Comparison of ENCODE assay signal across 16 mouse cellular contexts in genomic region chr1:139234611-139235568, GRCm38 (mm10).
DNase-seq lines count a peak whose midpoint lies in the region; ATAC-seq and TF ChIP-seq lines count a peak whose summit lies in the region.
"Had no signal": no experiment of that assay in that cellular context is flagged by ENCODE, and none has a peak within 500 bp of the region (broad histone marks: within the 10 kb centered on the region; RNA-seq: fewer than 3 reads in every experiment).

No protein-coding gene starts in this region.

- 46% methylated on average over 3 of the region's 3 CpGs for WGBS in kidney, embryonic 16.5 days
- 56% methylated on average over 3 of the region's 3 CpGs for WGBS in stomach, postnatal 0 days

- H3K4me2 ChIP-seq in kidney, embryonic 16.5 days (replicated peaks; ENCODE audit: low read depth, low read length), result no peak overlapping the region
- no peak overlapping the region for H3K4me2 ChIP-seq in stomach, postnatal 0 days (replicated peaks; ENCODE audit: low read depth)
- H3K4me2 ChIP-seq: embryonic facial prominence, embryonic 15.5 days; forebrain, embryonic 12.5 days; hindbrain, embryonic 15.5 days; midbrain, embryonic 15.5 days had no signal

- TF ChIP-seq CTCF in stomach, postnatal 0 days (IDR thresholded peaks at IDR 0.05; ENCODE audit: low read depth), result no peak

- H3K9me3 ChIP-seq in kidney, embryonic 16.5 days (ENCODE audit: low read length), result no peaks in the 10 kb centered on the region
- no peaks in the 10 kb centered on the region for H3K9me3 ChIP-seq in stomach, postnatal 0 days (ENCODE audit: control insufficient read depth, low read length)
- H3K9me3 ChIP-seq: embryonic facial prominence, embryonic 15.5 days; forebrain, embryonic 12.5 days; G1E; hindbrain, embryonic 15.5 days; midbrain, embryonic 15.5 days had no signal

- no peak for TF ChIP-seq EP300 in stomach, postnatal 0 days (optimal IDR thresholded peaks at IDR 0.05)

- no peaks in the 10 kb centered on the region for H3K27me3 ChIP-seq in kidney, embryonic 16.5 days (ENCODE audit: insufficient read depth, low read length)
- H3K27me3 ChIP-seq in stomach, postnatal 0 days (ENCODE audit: control insufficient read depth, insufficient read depth, low read length), result no peaks in the 10 kb centered on the region
- H3K27me3 ChIP-seq: embryonic facial prominence, embryonic 15.5 days; forebrain, embryonic 12.5 days; hindbrain, embryonic 15.5 days; midbrain, embryonic 15.5 days had no signal

- no peaks in the 10 kb centered on the region for H3K36me3 ChIP-seq in kidney, embryonic 16.5 days (ENCODE audit: insufficient read depth, low read length)
- H3K36me3 ChIP-seq in stomach, postnatal 0 days (ENCODE audit: control insufficient read depth, insufficient read depth, low read length), result no peaks in the 10 kb centered on the region
- H3K36me3 ChIP-seq: embryonic facial prominence, embryonic 15.5 days; forebrain, embryonic 12.5 days; G1E; hindbrain, embryonic 15.5 days; midbrain, embryonic 15.5 days had no signal

- peak; percentile 91 for ATAC-seq in kidney, embryonic 16.5 days (ENCODE audit: low FRiP score, low TSS enrichment)
- peak; percentile 66; the same call in 1 of the 2 replicates for ATAC-seq in stomach, postnatal 0 days (ENCODE audit: low FRiP score, low TSS enrichment)
- ATAC-seq: midbrain, embryonic 15.5 days had no signal

- no peak overlapping the region for H3K4me3 ChIP-seq in kidney, embryonic 16.5 days (ENCODE audit: low read length)
- H3K4me3 ChIP-seq in stomach, postnatal 0 days (ENCODE audit: low read depth, low read length), result no peak overlapping the region
- H3K4me3 ChIP-seq: embryonic facial prominence, embryonic 15.5 days; forebrain, embryonic 12.5 days; hindbrain, embryonic 15.5 days; midbrain, embryonic 15.5 days had no signal

- no peak for DNase-seq in kidney, adult 11 months
- peak; percentile 17 for DNase-seq in ovary, postnatal 36 days (ENCODE audit: low spot score)
- DNase-seq in ovary, adult 18-20 months (ENCODE audit: low spot score), result no peak
- DNase-seq in lung, postnatal 4 days, result peak; percentile 18 to 55
- DNase-seq in stomach, postnatal 0 days (ENCODE audit: low spot score), result no peak
- DNase-seq in MN1 (ENCODE audit: low spot score), result no peak
- DNase-seq: cerebellum, adult 18-20 months; heart, adult 18-20 months; right cerebral cortex, postnatal 4 days had no signal

- no peak overlapping the region for H3K9ac ChIP-seq in kidney, embryonic 16.5 days (replicated peaks; ENCODE audit: low read length)
- no peak overlapping the region for H3K9ac ChIP-seq in stomach, postnatal 0 days (ENCODE audit: low read length)
- H3K9ac ChIP-seq: embryonic facial prominence, embryonic 15.5 days; forebrain, embryonic 12.5 days; hindbrain, embryonic 15.5 days; midbrain, embryonic 15.5 days had no signal

- no peak overlapping the region for H3K27ac ChIP-seq in kidney, embryonic 16.5 days (ENCODE audit: low read length)
- peak overlapping the region; percentile 56; the same call in 1 of the 2 replicates for H3K27ac ChIP-seq in stomach, postnatal 0 days (replicated peaks)
- H3K27ac ChIP-seq: embryonic facial prominence, embryonic 15.5 days; forebrain, embryonic 12.5 days; hindbrain, embryonic 15.5 days; macrophage; midbrain, embryonic 15.5 days had no signal

- no peaks in the 10 kb centered on the region for H3K4me1 ChIP-seq in kidney, embryonic 16.5 days (ENCODE audit: insufficient read depth, low read length)
- H3K4me1 ChIP-seq in stomach, postnatal 0 days (replicated peaks; ENCODE audit: control insufficient read depth, insufficient read depth), result no peaks in the 10 kb centered on the region
- H3K4me1 ChIP-seq: embryonic facial prominence, embryonic 15.5 days; forebrain, embryonic 12.5 days; hindbrain, embryonic 15.5 days had no signal

Comparison
In these comparisons a context has a peak if more than half of its experiments do, and no peak if none do; other contexts are left out.
1. DNase-seq: peak in ovary, postnatal 36 days (single experiment) and lung, postnatal 4 days (2 of 2); none in kidney, adult 11 months (single experiment), ovary, adult 18-20 months (single experiment), stomach, postnatal 0 days (single experiment) and MN1 (single experiment).